Mouse (Mus musculus) cortical plate, adult 2 months (tissue): ENCODE measurements around the gene Abcb5.

Experiments used
- CTCF ChIP-seq: fragments of 200-500 bp; IDR thresholded peaks from 2 replicates; pipeline ENCODE4 v1.5.1; 2011; ENCODE audit warnings: mild to moderate bottlenecking, control low read depth, low read length; ENCODE audit not compliant: insufficient read depth; ENCODE audit errors: extremely low read depth
- POLR2A ChIP-seq: fragments of 200-500 bp; IDR thresholded peaks from 2 replicates; pipeline ENCODE4 v1.6.1; 2011; ENCODE audit warnings: mild to moderate bottlenecking, low read length, control low read depth; ENCODE audit not compliant: insufficient read depth; ENCODE audit errors: extremely low read depth

- no peak for TF ChIP-seq CTCF
- no peak for TF ChIP-seq POLR2A
These were observed 28.3 kb upstream of the Abcb5 start for GRCm38 (mm10) chr12:118994328-118995166.
